Mouse (Mus musculus) hindbrain, embryonic 13.5 days (tissue): ENCODE measurements around the gene Gpr162. TPM values are rescaled to one million over a fixed set of nuclear protein-coding genes. Genes with fewer than 3 reads are reported as not detected.
A peak's percentile ranks its signal among the peaks of the same experiment; 100 is the strongest.

Experiments
- ATAC-seq: fragments of 200-750 bp; cut with Nextera tagmentation; 2 replicates; pipeline ENCODE4 v1.8.0; 2017; ENCODE audit warnings: moderate TSS enrichment; ENCODE audit not compliant: low FRiP score
- H3K27ac ChIP-seq: fragments of 300-500 bp; sonication (generic); 2 replicates; pipeline ENCODE4 v1.5.1; 2015; ENCODE audit warnings: inconsistent platforms, mild to moderate bottlenecking, moderate library complexity
- H3K27me3 ChIP-seq: fragments of 300-500 bp; sonication (generic); 2 replicates; pipeline ENCODE4 v1.6.1; 2015; ENCODE audit warnings: mild to moderate bottlenecking, inconsistent platforms
- H3K36me3 ChIP-seq: fragments of 300-500 bp; sonication (generic); 2 replicates; pipeline ENCODE4 v1.6.1; 2015; ENCODE audit warnings: mild to moderate bottlenecking, inconsistent platforms
- H3K4me1 ChIP-seq: fragments of 300-500 bp; sonication (generic); replicated peaks from 2 replicates; pipeline ENCODE4 v1.6.1; 2015; ENCODE audit warnings: inconsistent platforms
- H3K4me2 ChIP-seq: fragments of 300-500 bp; sonication (generic); 2 replicates; pipeline ENCODE4 v1.6.1; 2015; ENCODE audit warnings: inconsistent platforms, mild to moderate bottlenecking, moderate library complexity
- H3K4me3 ChIP-seq: fragments of 300-500 bp; sonication (generic); 2 replicates; pipeline ENCODE4 v1.5.1; 2015; ENCODE audit warnings: mild to moderate bottlenecking, inconsistent platforms
- H3K9ac ChIP-seq: fragments of 300-500 bp; sonication (generic); 2 replicates; pipeline ENCODE4 v1.6.1; 2015; ENCODE audit warnings: mild to moderate bottlenecking, inconsistent platforms
- H3K9me3 ChIP-seq: fragments of 300-500 bp; sonication (generic); 2 replicates; pipeline ENCODE4 v1.6.1; 2016; ENCODE audit warnings: inconsistent platforms
- WGBS: fragments of 180-500 bp; shearing (Covaris S2); methylation state at CpG from one replicate; pipeline ENCODE4 v1.1.7; 2015; 5-methylcytosine and 5-hydroxymethylcytosine counted together
- polyA plus RNA-seq: library from polyadenylated mRNA; unstranded; fragments of >200 nt; fragmentation: Nextera tagmentation; extraction: Ambion mirVana; gene quantifications from 2 replicates; pipeline ENCODE4 v1.2.1, GENCODE M21; 2015

The Gpr162 gene
- polyA plus RNA-seq, 1 experiment from 2014 or later, result 22.5 TPM

DNA sequence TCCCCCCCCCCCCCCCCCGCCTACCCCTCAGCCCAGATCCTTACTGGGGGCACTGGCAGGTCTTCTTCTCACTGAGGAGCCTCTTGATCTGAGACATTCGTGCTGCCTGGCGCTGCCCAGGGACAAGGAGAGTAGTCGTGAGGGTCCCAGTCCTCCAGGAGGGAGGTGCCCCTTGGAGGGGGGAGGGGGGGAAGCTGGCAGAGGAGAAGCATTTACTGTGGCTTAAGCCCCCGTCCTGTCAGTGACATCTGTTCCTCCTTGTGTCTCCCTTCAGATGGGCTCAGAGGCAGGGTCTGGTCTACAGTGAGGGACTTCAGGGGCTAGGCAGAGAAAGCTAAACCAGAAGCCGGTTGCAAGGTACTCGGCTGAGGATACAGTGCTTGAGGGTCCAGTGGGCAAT lies 2.8 kb upstream of the Gpr162 start:
- Histone ChIP-seq H3K9me3 (no peaks in the 10 kb centered on the region), H3K9ac (peak overlapping the region; percentile 51; the same call in 1 of the 2 replicates), H3K4me1 (peaks cover 49% of the 10 kb centered on the region), H3K36me3 (no peaks in the 10 kb centered on the region), H3K4me3 (no peak overlapping the region), H3K4me2 (no peak overlapping the region), H3K27me3 (peaks cover 4% of the 10 kb centered on the region; the same call in 1 of the 2 replicates), H3K27ac (no peak overlapping the region)
- no peak for ATAC-seq
- WGBS, result 65% methylated on average over 6 of the region's 7 CpGs

DNA sequence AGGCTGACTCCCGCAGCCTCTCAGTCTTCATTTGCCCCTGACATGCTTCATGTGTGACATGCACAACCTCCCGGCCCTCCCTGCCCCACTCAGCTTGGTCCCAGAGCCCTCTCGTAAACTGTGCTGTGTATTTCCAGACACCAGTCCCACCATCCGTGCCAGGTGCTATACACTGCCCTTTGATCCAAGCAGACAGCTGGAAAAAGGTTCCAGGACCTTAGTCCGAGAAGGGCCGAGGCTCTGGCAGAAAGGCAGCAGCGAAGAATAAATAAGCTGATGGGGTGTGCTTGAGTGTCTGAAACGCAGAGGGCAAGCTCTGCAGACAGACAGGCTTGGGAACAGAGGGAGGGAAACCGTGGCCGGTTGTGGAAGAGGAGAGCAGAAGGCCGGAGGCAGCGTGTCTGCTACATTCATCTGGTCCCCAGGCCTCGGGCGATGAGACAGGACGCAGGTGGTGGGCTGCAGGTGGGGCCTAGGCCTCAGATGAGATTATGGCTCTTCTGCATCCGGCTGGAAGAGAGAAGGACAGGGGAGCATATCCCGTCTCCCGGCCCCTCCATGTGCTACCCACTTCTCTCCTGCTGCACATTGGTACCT lies 2.1 kb upstream of the Gpr162 start:
- no peak for ATAC-seq
- 41% methylated on average over 18 of the region's 18 CpGs for WGBS
- H3K4me2 ChIP-seq, result no peak overlapping the region

DNA sequence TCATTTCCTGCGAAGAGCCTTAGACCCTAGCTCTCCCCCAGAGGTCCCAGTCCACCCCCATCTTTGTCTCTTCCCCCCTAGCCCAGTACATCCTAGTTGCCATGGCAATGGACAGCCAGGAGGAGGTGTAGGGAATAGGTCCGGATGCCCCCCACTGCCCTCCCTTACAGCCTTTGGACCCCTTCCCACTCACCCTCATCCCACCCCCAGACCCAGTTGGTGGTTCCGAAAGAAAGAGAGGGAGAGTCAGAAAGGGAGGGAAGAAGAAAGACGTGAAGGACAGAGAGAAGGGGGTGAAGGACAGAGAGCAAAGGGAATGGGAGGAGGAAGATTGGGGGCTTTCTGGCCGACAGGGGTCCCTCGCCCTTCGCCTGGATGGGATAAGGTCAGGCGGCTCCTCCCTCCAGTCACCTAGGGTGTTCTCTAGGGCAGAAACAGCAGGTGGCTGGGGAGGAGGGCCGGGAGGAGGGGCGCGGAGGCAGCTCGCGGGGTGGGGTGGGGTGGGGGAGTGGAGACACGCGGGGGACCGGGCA lies 592 bp downstream of the Gpr162 start:
- peak; percentile 30 for ATAC-seq
- Histone ChIP-seq H3K4me3 (peak overlapping the region; percentile 67), H3K4me1 (peaks cover 83% of the 10 kb centered on the region)

More for the DNA sequence above, 2.1 kb upstream of the Gpr162 start:
- Histone ChIP-seq H3K9ac (peak overlapping the region; percentile 51), H3K27ac (peak overlapping the region; percentile 70), H3K27me3 (peaks cover 4% of the 10 kb centered on the region; the same call in 1 of the 2 replicates), H3K9me3 (no peaks in the 10 kb centered on the region), H3K4me1 (peaks cover 56% of the 10 kb centered on the region), H3K36me3 (peaks cover 5% of the 10 kb centered on the region), H3K4me3 (no peak overlapping the region)

DNA sequence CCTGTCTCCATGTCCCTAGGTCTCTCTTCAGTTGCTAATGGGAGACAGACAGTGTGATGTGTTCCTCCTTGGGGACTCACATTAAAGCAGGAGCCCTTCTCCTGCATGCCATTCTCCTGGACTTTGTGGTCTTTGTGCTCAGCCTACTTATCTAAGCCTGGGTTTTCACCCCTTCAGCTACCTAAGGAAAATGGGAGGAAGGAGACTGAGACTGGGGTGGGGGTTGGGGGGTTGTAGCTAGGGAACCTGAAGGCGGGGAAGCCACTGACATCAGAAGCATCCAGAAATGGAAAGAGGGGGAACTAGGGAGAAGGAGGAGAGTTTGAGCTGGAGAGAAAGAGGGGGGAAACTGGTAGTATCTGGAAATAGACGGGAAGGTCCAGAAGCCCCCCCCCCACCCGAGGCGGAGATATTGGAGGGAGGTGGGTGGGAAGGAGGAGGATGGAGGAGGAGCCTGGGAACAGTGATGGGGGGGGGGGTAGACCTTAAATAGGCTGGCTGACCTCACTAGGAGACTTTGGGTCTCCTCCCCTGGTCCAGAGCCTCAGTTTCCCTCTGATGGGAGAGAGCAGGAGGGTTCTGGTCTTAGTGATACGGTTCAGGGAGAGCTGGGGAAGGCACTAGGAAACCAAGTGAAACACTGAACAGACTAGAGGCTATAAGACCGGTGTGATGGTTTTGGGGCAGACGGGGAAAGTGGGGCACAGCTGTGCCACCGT lies 1.2 kb downstream of the Gpr162 start:
- no peaks in the 10 kb centered on the region for H3K9me3 ChIP-seq
- H3K9ac ChIP-seq, result peak overlapping the region; percentile 89
- 11% methylated on average over 8 of the region's 8 CpGs for WGBS
- peaks cover 11% of the 10 kb centered on the region for H3K36me3 ChIP-seq
- peak overlapping the region; percentile 95 for H3K27ac ChIP-seq
- H3K27me3 ChIP-seq, result peaks cover 2% of the 10 kb centered on the region
- peaks cover 89% of the 10 kb centered on the region for H3K4me1 ChIP-seq
- H3K4me2 ChIP-seq, result peak overlapping the region; percentile 73
- no peak; the same call in 1 of the 2 replicates for ATAC-seq
- peak overlapping the region; percentile 67 for H3K4me3 ChIP-seq

More for the DNA sequence above, 592 bp downstream of the Gpr162 start:
- Histone ChIP-seq H3K9ac (peak overlapping the region; percentile 89), H3K4me2 (peak overlapping the region; percentile 73), H3K9me3 (no peaks in the 10 kb centered on the region), H3K27me3 (peaks cover 4% of the 10 kb centered on the region), H3K27ac (peak overlapping the region; percentile 95), H3K36me3 (peaks cover 11% of the 10 kb centered on the region)
- WGBS, result 0% methylated on average over 11 of the region's 16 CpGs

DNA sequence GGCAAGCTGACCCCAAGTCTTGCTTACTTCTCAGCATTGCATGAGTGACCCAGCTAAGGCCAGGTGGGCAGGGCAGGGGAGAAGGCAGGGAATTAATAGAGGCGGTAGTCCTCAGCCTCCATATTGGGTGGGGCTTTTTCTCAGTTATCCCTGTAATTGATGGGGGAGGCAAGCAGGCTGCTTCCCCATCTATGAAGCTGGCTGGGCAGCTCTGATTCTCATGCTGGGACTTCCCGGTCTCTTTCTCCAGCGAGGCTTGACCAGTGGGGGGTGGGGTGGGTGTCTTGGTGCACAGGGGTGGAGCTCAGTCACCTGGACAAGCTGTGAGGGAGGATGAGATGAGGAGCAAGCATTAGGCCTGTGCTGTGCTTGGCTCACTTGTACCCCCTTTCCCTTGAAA lies 2.0 kb downstream of the Gpr162 start:
- peak overlapping the region; percentile 95 for H3K27ac ChIP-seq
- peak overlapping the region; percentile 89 for H3K9ac ChIP-seq
- WGBS, result 27% methylated on average over 3 of the region's 3 CpGs
- peak overlapping the region; percentile 67 for H3K4me3 ChIP-seq
- peaks cover 11% of the 10 kb centered on the region for H3K36me3 ChIP-seq
- H3K27me3 ChIP-seq, result no peaks in the 10 kb centered on the region; the same call in 1 of the 2 replicates
- H3K4me1 ChIP-seq, result peaks cover 89% of the 10 kb centered on the region
- no peak for ATAC-seq
- H3K9me3 ChIP-seq, result no peaks in the 10 kb centered on the region
- H3K4me2 ChIP-seq, result peak overlapping the region; percentile 73

GRCm38 (mm10) chr6:124861266-124861665 lies 2.5 kb downstream of the Gpr162 start:
- H3K9me3 ChIP-seq, result no peaks in the 10 kb centered on the region
- peak overlapping the region; percentile 67 for H3K4me3 ChIP-seq
- peaks cover 11% of the 10 kb centered on the region for H3K36me3 ChIP-seq
- WGBS, result 80% methylated on average over 19 of the region's 19 CpGs
- H3K27me3 ChIP-seq, result no peaks in the 10 kb centered on the region; the same call in 1 of the 2 replicates
- H3K27ac ChIP-seq, result peak overlapping the region; percentile 95
- ATAC-seq, result no peak
- peak overlapping the region; percentile 73 for H3K4me2 ChIP-seq
- H3K4me1 ChIP-seq, result peaks cover 90% of the 10 kb centered on the region
- H3K9ac ChIP-seq, result peak overlapping the region; percentile 89

DNA sequence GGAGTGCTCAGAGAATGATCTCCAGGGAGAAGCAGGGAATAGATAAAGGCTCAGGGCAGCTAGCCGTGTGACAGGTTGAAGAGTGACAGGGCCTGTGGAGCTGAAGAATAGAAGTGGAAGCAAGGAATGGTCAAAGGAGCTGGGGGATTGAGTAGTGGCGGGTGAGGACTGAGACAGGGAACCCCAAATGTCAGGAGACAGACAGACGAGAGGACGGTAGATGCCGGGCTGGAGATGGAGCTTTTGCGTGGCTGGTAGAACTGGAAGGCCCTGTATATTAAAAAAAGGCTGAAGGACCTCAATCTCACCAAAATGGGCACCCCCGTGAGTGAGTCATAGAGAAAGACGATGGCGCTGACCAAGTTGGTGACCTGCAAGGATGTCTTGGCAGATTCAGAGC lies 3.3 kb downstream of the Gpr162 start:
- peak overlapping the region; percentile 44 for H3K4me2 ChIP-seq
- WGBS, result 80% methylated on average over 9 of the region's 9 CpGs
- peaks cover 11% of the 10 kb centered on the region for H3K36me3 ChIP-seq
- H3K27me3 ChIP-seq, result no peaks in the 10 kb centered on the region; the same call in 1 of the 2 replicates
- H3K9ac ChIP-seq, result peak overlapping the region; percentile 89
- H3K4me1 ChIP-seq, result peaks cover 90% of the 10 kb centered on the region
- peak overlapping the region; percentile 95 for H3K27ac ChIP-seq
- H3K9me3 ChIP-seq, result no peaks in the 10 kb centered on the region
- no peak for ATAC-seq
- H3K4me3 ChIP-seq, result no peak overlapping the region; the same call in 1 of the 2 replicates

- no peak for ATAC-seq
Measured at GRCm38 (mm10) chr6:124859725-124860124, 4.1 kb downstream of the Gpr162 start.

DNA sequence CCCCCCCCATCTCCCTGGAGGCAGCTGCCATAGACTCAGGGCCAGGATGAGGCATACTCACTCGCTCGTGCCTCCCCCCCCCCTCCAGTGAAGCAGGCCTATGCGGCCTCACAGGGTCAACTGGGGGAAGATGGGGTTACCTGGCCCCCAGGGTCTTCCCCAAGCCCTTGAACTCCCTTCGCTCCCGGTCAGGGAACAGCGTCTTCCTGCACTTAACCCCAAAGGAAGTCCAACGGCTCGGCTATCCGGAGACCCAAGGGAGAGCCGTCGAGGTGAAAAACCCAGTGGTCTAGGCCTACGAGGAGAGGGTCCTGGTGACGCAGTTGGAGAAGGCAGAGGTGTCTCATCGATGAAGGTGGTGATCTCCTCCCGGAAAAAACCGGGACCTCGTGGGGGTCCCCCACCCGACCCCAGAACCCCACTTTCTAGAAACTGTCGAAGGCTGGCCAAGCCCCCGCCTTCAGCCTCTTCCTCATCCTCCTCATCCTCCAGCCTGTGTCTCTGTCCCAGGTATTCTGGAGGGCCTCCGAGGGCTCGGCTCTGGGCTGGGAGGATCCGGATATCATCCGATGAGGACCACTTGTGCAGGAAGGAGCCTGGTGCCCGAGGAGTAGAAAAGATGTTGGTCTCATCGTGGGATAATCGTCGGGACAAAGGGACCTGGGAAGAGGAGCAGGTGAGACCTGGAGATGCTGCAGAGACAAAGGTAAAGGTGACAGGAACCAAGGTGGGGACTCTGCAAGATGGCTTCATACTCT lies 5.0 kb downstream of the Gpr162 start:
- Histone ChIP-seq H3K27me3 (no peaks in the 10 kb centered on the region; the same call in 1 of the 2 replicates), H3K36me3 (peaks cover 12% of the 10 kb centered on the region), H3K4me1 (peaks cover 80% of the 10 kb centered on the region), H3K9ac (peak overlapping the region; percentile 89), H3K4me2 (peak overlapping the region; percentile 77; the same call in 1 of the 2 replicates), H3K4me3 (no peak overlapping the region), H3K27ac (peak overlapping the region; percentile 99), H3K9me3 (no peaks in the 10 kb centered on the region)
- ATAC-seq, result no peak
- WGBS, result 79% methylated on average over 28 of the region's 28 CpGs

More at GRCm38 (mm10) chr6:124859725-124860124, 4.1 kb downstream of the Gpr162 start:
- Histone ChIP-seq H3K4me3 (peak overlapping the region; percentile 20), H3K36me3 (peaks cover 11% of the 10 kb centered on the region), H3K4me1 (peaks cover 88% of the 10 kb centered on the region), H3K4me2 (peak overlapping the region; percentile 44), H3K9ac (peak overlapping the region; percentile 89), H3K27ac (peak overlapping the region; percentile 95), H3K27me3 (no peaks in the 10 kb centered on the region; the same call in 1 of the 2 replicates), H3K9me3 (no peaks in the 10 kb centered on the region)
- WGBS, result 6% methylated on average over 12 of the region's 12 CpGs

- Histone ChIP-seq H3K4me3 (peak overlapping the region; percentile 67), H3K36me3 (peaks cover 20% of the 10 kb centered on the region), H3K4me2 (peak overlapping the region; percentile 77), H3K4me1 (peaks cover 75% of the 10 kb centered on the region), H3K27ac (peak overlapping the region; percentile 99), H3K9ac (peak overlapping the region; percentile 95), H3K9me3 (no peaks in the 10 kb centered on the region), H3K27me3 (no peaks in the 10 kb centered on the region; the same call in 1 of the 2 replicates)
- 23% methylated on average over 26 of the region's 26 CpGs for WGBS
- no peak for ATAC-seq
Measured at GRCm38 (mm10) chr6:124857840-124858530, 5.8 kb downstream of the Gpr162 start.
